In genomic region chr5:140392701-140393100, GRCm38 (mm10) we compare ENCODE assay signal across 35 mouse cellular contexts. TPM values are rescaled to one million over a fixed set of nuclear protein-coding genes. Genes with fewer than 3 reads are reported as not detected.
DNase-seq lines count a peak whose midpoint lies in the region; ATAC-seq and TF ChIP-seq lines count a peak whose summit lies in the region.
"Had no signal": no experiment of that assay in that cellular context is flagged by ENCODE, and none has a peak within 500 bp of the region (broad histone marks: within the 10 kb centered on the region; RNA-seq: fewer than 3 reads in every experiment).

No protein-coding gene starts in this region.

- no peaks in the 10 kb centered on the region for H3K36me3 ChIP-seq in liver, postnatal 0 days (replicated peaks; ENCODE audit: insufficient read depth, low read length)
- H3K36me3 ChIP-seq in liver, embryonic 11.5 days (ENCODE audit: control insufficient read depth, insufficient read depth, low read length): no peaks in the 10 kb centered on the region
- no peaks in the 10 kb centered on the region for H3K36me3 ChIP-seq in splenic B cell, adult 2 months (ENCODE audit: control insufficient read depth, insufficient read depth, low read length, poor library complexity, severe bottlenecking)
- H3K36me3 ChIP-seq in hindbrain, embryonic 11.5 days (ENCODE audit: control insufficient read depth, insufficient read depth, low read length): no peaks in the 10 kb centered on the region
- no peaks in the 10 kb centered on the region for H3K36me3 ChIP-seq in forebrain, postnatal 0 days (ENCODE audit: insufficient read depth)
- H3K36me3 ChIP-seq: embryonic facial prominence, embryonic 15.5 days; forebrain, embryonic 12.5 days; heart, embryonic 10.5 days; heart, embryonic 15.5 days; hindbrain, embryonic 13.5 days; limb, embryonic 10.5 days; limb, embryonic 15.5 days had no signal

- ATAC-seq in liver, postnatal 0 days: no peak
- ATAC-seq in liver, embryonic 11.5 days (replicated peaks; ENCODE audit: low FRiP score): no peak
- peak; percentile 31 for ATAC-seq in granulocyte monocyte progenitor cell, adult 5-6 weeks (replicated peaks; ENCODE audit: poor library complexity, severe bottlenecking)
- ATAC-seq in hindbrain, embryonic 11.5 days (ENCODE audit: low FRiP score): no peak
- ATAC-seq in forebrain, postnatal 0 days: no peak
- ATAC-seq: inflammation-experienced regulatory T-cells, adult 6 months; midbrain, embryonic 16.5 days; Patski had no signal

- TF ChIP-seq CTCF in liver, postnatal 0 days (IDR thresholded peaks at IDR 0.05; ENCODE audit: low read depth): no peak
- TF ChIP-seq CTCF in bone marrow macrophage, adult 2 months (IDR thresholded peaks at IDR 0.05; ENCODE audit: low read depth, low read length): no peak
- no peak for TF ChIP-seq CTCF in forebrain, postnatal 0 days (IDR thresholded peaks at IDR 0.05; ENCODE audit: low read depth)

- WGBS in liver, postnatal 0 days (ENCODE audit: insufficient replicate concordance): 55% methylated on average over 3 of the region's 3 CpGs
- WGBS in liver, embryonic 11.5 days: 61% methylated on average over 3 of the region's 3 CpGs
- 89% methylated on average over 3 of the region's 3 CpGs for WGBS in hindbrain, embryonic 11.5 days
- 95% methylated on average over 3 of the region's 3 CpGs for WGBS in forebrain, postnatal 0 days

- no peak for TF ChIP-seq POLR2A in bone marrow macrophage, adult 2 months (IDR thresholded peaks at IDR 0.05; ENCODE audit: borderline replicate concordance, low read depth, low read length)

- H3K27ac ChIP-seq in liver, postnatal 0 days (ENCODE audit: low read depth): peak overlapping the region; percentile 30; the same call in 1 of the 2 replicates
- H3K27ac ChIP-seq in liver, embryonic 11.5 days (ENCODE audit: low read depth, low read length): no peak overlapping the region
- H3K27ac ChIP-seq in bone marrow macrophage, adult 2 months (ENCODE audit: insufficient read depth, low read depth, low read length): peak overlapping the region; percentile 96
- no peak overlapping the region for H3K27ac ChIP-seq in hindbrain, embryonic 11.5 days (ENCODE audit: low read depth, low read length)
- no peak overlapping the region for H3K27ac ChIP-seq in forebrain, postnatal 0 days (ENCODE audit: low read depth, low read length)
- H3K27ac ChIP-seq: embryonic facial prominence, embryonic 15.5 days; forebrain, embryonic 12.5 days; heart, embryonic 10.5 days; heart, embryonic 15.5 days; hindbrain, embryonic 13.5 days; limb, embryonic 10.5 days; limb, embryonic 15.5 days had no signal

- peak; percentile 47; the same call in 1 of the 2 replicates for TF ChIP-seq EP300 in liver, postnatal 0 days (IDR thresholded peaks at IDR 0.05; ENCODE audit: low read depth)

- no peak overlapping the region for H3K9ac ChIP-seq in liver, postnatal 0 days (replicated peaks)
- no peak overlapping the region for H3K9ac ChIP-seq in liver, embryonic 11.5 days (ENCODE audit: low read depth, low read length)
- H3K9ac ChIP-seq in hindbrain, embryonic 11.5 days (ENCODE audit: low read depth, low read length): no peak overlapping the region
- no peak overlapping the region for H3K9ac ChIP-seq in forebrain, postnatal 0 days
- H3K9ac ChIP-seq: embryonic facial prominence, embryonic 15.5 days; forebrain, embryonic 12.5 days; heart, embryonic 15.5 days; hindbrain, embryonic 13.5 days; limb, embryonic 15.5 days had no signal

- no peak overlapping the region for H3K4me2 ChIP-seq in liver, postnatal 0 days (ENCODE audit: low read depth, low read length)
- no peak overlapping the region for H3K4me2 ChIP-seq in liver, embryonic 11.5 days
- H3K4me2 ChIP-seq in hindbrain, embryonic 11.5 days (replicated peaks; ENCODE audit: low read depth, low read length): no peak overlapping the region
- H3K4me2 ChIP-seq in forebrain, postnatal 0 days (ENCODE audit: low read depth): no peak overlapping the region
- H3K4me2 ChIP-seq: embryonic facial prominence, embryonic 15.5 days; forebrain, embryonic 12.5 days; heart, embryonic 15.5 days; hindbrain, embryonic 13.5 days; limb, embryonic 15.5 days had no signal

- no peaks in the 10 kb centered on the region for H3K27me3 ChIP-seq in liver, postnatal 0 days (ENCODE audit: insufficient read depth, low read length)
- no peaks in the 10 kb centered on the region for H3K27me3 ChIP-seq in liver, embryonic 11.5 days (replicated peaks; ENCODE audit: control insufficient read depth, insufficient read depth, low read length)
- H3K27me3 ChIP-seq in splenic B cell, adult 2 months (ENCODE audit: control insufficient read depth, insufficient read depth, low read length, poor library complexity, severe bottlenecking): no peaks in the 10 kb centered on the region
- no peaks in the 10 kb centered on the region for H3K27me3 ChIP-seq in hindbrain, embryonic 11.5 days (ENCODE audit: control insufficient read depth, insufficient read depth, low read length)
- H3K27me3 ChIP-seq in forebrain, postnatal 0 days (ENCODE audit: insufficient read depth, low read length): no peaks in the 10 kb centered on the region; the same call in 1 of the 2 replicates
- H3K27me3 ChIP-seq: embryonic facial prominence, embryonic 15.5 days; heart, embryonic 15.5 days; hindbrain, embryonic 13.5 days; limb, embryonic 15.5 days; Patski had no signal

- H3K4me1 ChIP-seq in liver, postnatal 0 days (ENCODE audit: insufficient read depth): peaks cover 13% of the 10 kb centered on the region
- H3K4me1 ChIP-seq in liver, embryonic 11.5 days (replicated peaks; ENCODE audit: control insufficient read depth, insufficient read depth, low read length): peaks cover 10% of the 10 kb centered on the region; the same call in 1 of the 2 replicates
- peaks cover 39% of the 10 kb centered on the region for H3K4me1 ChIP-seq in bone marrow macrophage, adult 2 months (ENCODE audit: control insufficient read depth, insufficient read depth, low read length)
- H3K4me1 ChIP-seq in hindbrain, embryonic 11.5 days (replicated peaks; ENCODE audit: control insufficient read depth, insufficient read depth, low read length): peaks cover 6% of the 10 kb centered on the region
- 0 out of 2 replicates have a peak, but pooled peaks cover 3% of the 10 kb centered on the region for H3K4me1 ChIP-seq in forebrain, postnatal 0 days (ENCODE audit: insufficient read depth)

- no peak overlapping the region for H3K4me3 ChIP-seq in liver, postnatal 0 days (ENCODE audit: low read depth, low read length)
- no peak overlapping the region for H3K4me3 ChIP-seq in liver, embryonic 11.5 days (ENCODE audit: low read depth, low read length)
- H3K4me3 ChIP-seq in bone marrow macrophage, adult 2 months (ENCODE audit: insufficient read depth, low read length): peak overlapping the region; percentile 13
- no peak overlapping the region for H3K4me3 ChIP-seq in hindbrain, embryonic 11.5 days (ENCODE audit: low read depth, low read length)
- no peak overlapping the region for H3K4me3 ChIP-seq in forebrain, postnatal 0 days (ENCODE audit: low read depth, low read length)
- H3K4me3 ChIP-seq: embryonic facial prominence, embryonic 15.5 days; forebrain, embryonic 12.5 days; heart, embryonic 10.5 days; heart, embryonic 15.5 days; hindbrain, embryonic 13.5 days; limb, embryonic 10.5 days; limb, embryonic 15.5 days had no signal

- no peaks in the 10 kb centered on the region for H3K9me3 ChIP-seq in liver, postnatal 0 days (ENCODE audit: low read length)
- no peaks in the 10 kb centered on the region for H3K9me3 ChIP-seq in liver, embryonic 11.5 days (ENCODE audit: control insufficient read depth, low read length)
- H3K9me3 ChIP-seq in hindbrain, embryonic 11.5 days (ENCODE audit: control insufficient read depth, low read length): no peaks in the 10 kb centered on the region
- H3K9me3 ChIP-seq in forebrain, postnatal 0 days (ENCODE audit: low read length): no peaks in the 10 kb centered on the region
- H3K9me3 ChIP-seq: embryonic facial prominence, embryonic 15.5 days; forebrain, embryonic 12.5 days; heart, embryonic 10.5 days; heart, embryonic 15.5 days; hindbrain, embryonic 13.5 days; limb, embryonic 10.5 days; limb, embryonic 15.5 days had no signal

- peak; percentile 11 for DNase-seq in liver, postnatal 0 days
- no peak for DNase-seq in liver, embryonic 11.5 days (ENCODE audit: low spot score)
- DNase-seq in splenic B cell, adult 2 months (ENCODE audit: low read depth, low spot score): peak; percentile 63
- no peak for DNase-seq in hindbrain, embryonic 11.5 days (ENCODE audit: low spot score)
- no peak for DNase-seq in forebrain, postnatal 0 days
- DNase-seq: adrenal gland, postnatal 14 days; cerebellum, adult 9-10 months; gastrocnemius, postnatal 10 days; kidney, adult 18-20 months; kidney, postnatal 4 days; lung, postnatal 4 days; right cerebral cortex, postnatal 25 days; spleen, adult 18-20 months; thymus, postnatal 4 days had no signal

RNA-seq across cellular contexts. Expression of gene Snx8, which starts 3.6 kb away (rescaled TPM):
- polyA plus RNA-seq in liver, postnatal 0 days (2015; fragmentation: Nextera tagmentation; extraction: Ambion mirVana): 11.4 and 12.1 TPM in 2 replicates
- 10.6 and 10.7 TPM in 2 replicates for polyA plus RNA-seq in liver, embryonic 11.5 days (2014; fragmentation: Nextera tagmentation; extraction: Ambion mirVana)
- 131 and 136 TPM in 2 replicates for polyA plus RNA-seq in bone marrow macrophage, adult 2 months (2012; ENCODE audit: insufficient read depth, insufficient read length, missing spikeins)
- 8.9 and 12.8 TPM in 2 replicates for total RNA-seq in granulocyte monocyte progenitor cell, adult 5-6 weeks (2014; fragmentation: Nextera tagmentation)
- total RNA-seq in granulocyte monocyte progenitor cell, adult 5-6 weeks (2017): 7.3 and 9.1 TPM in 2 replicates
- 5.4 and 7.4 TPM in 2 replicates for polyA plus RNA-seq in hindbrain, embryonic 11.5 days (2014; fragmentation: Nextera tagmentation; extraction: Ambion mirVana)
- 42.8 and 54.6 TPM in 2 replicates for total RNA-seq in forebrain, postnatal 0 days (2014; rRNA removed)
- 21.1 and 31.1 TPM in 2 replicates for polyA plus RNA-seq in forebrain, postnatal 0 days (2015; fragmentation: Nextera tagmentation; extraction: Ambion mirVana)

RNA-seq across cellular contexts. Expression of gene Eif3b, which starts 26.4 kb away (rescaled TPM):
- polyA plus RNA-seq in liver, postnatal 0 days (2015; fragmentation: Nextera tagmentation; extraction: Ambion mirVana): 35.5 and 38.7 TPM in 2 replicates
- 210 and 213 TPM in 2 replicates for polyA plus RNA-seq in liver, embryonic 11.5 days (2014; fragmentation: Nextera tagmentation; extraction: Ambion mirVana)
- polyA plus RNA-seq in bone marrow macrophage, adult 2 months (2012; ENCODE audit: insufficient read depth, insufficient read length, missing spikeins): 80.1 and 87.0 TPM in 2 replicates
- 237 and 268 TPM in 2 replicates for total RNA-seq in granulocyte monocyte progenitor cell, adult 5-6 weeks (2014; fragmentation: Nextera tagmentation)
- 200 and 239 TPM in 2 replicates for total RNA-seq in granulocyte monocyte progenitor cell, adult 5-6 weeks (2017)
- polyA plus RNA-seq in hindbrain, embryonic 11.5 days (2014; fragmentation: Nextera tagmentation; extraction: Ambion mirVana): 168 and 182 TPM in 2 replicates
- total RNA-seq in forebrain, postnatal 0 days (2014; rRNA removed): 32.3 and 41.4 TPM in 2 replicates
- polyA plus RNA-seq in forebrain, postnatal 0 days (2015; fragmentation: Nextera tagmentation; extraction: Ambion mirVana): 64.0 and 73.0 TPM in 2 replicates

RNA-seq across cellular contexts. Expression of gene Gm4869, which starts 52.7 kb away (rescaled TPM):
- polyA plus RNA-seq in liver, postnatal 0 days (2015; fragmentation: Nextera tagmentation; extraction: Ambion mirVana): not detected in 2 replicates
- not detected in 2 replicates for polyA plus RNA-seq in liver, embryonic 11.5 days (2014; fragmentation: Nextera tagmentation; extraction: Ambion mirVana)
- polyA plus RNA-seq in bone marrow macrophage, adult 2 months (2012; ENCODE audit: insufficient read depth, insufficient read length, missing spikeins): not detected in 2 replicates
- total RNA-seq in granulocyte monocyte progenitor cell, adult 5-6 weeks (2014; fragmentation: Nextera tagmentation): not detected in 2 replicates
- not detected in 2 replicates for total RNA-seq in granulocyte monocyte progenitor cell, adult 5-6 weeks (2017)
- polyA plus RNA-seq in hindbrain, embryonic 11.5 days (2014; fragmentation: Nextera tagmentation; extraction: Ambion mirVana): 0.08 TPM in 1 of 2 replicates, not detected in the other
- total RNA-seq in forebrain, postnatal 0 days (2014; rRNA removed): 0.10 TPM in 1 of 2 replicates, not detected in the other
- polyA plus RNA-seq in forebrain, postnatal 0 days (2015; fragmentation: Nextera tagmentation; extraction: Ambion mirVana): not detected in 2 replicates
- total RNA-seq: adrenal gland, postnatal 14 days; gastrocnemius, postnatal 10 days; heart, postnatal 25 days; left cerebral cortex, postnatal 10 days; MEL had no signal
- polyA plus RNA-seq: forebrain, embryonic 12.5 days; gonadal fat pad, adult 2 months; heart, embryonic 10.5 days; heart, embryonic 15.5 days; hindbrain, embryonic 13.5 days; inflammation-experienced regulatory T-cells, adult 6 months; kidney, embryonic 16.5 days; limb, embryonic 10.5 days; limb, embryonic 15.5 days; liver, embryonic 16.5 days; lung, embryonic 16.5 days; midbrain, embryonic 16.5 days; neural tube, embryonic 11.5 days; Patski; thymus, postnatal 0 days had no signal

Comparison
In these comparisons a context has a peak if more than half of its experiments do, and no peak if none do; other contexts are left out.
1. DNase-seq: peak in liver, postnatal 0 days (single experiment) and splenic B cell, adult 2 months (single experiment); none in liver, embryonic 11.5 days (single experiment), hindbrain, embryonic 11.5 days (single experiment) and forebrain, postnatal 0 days (single experiment).
2. H3K27ac ChIP-seq: peak in liver, postnatal 0 days (single experiment) and bone marrow macrophage, adult 2 months (single experiment); none in liver, embryonic 11.5 days (single experiment), hindbrain, embryonic 11.5 days (single experiment) and forebrain, postnatal 0 days (single experiment).